Mouse (Mus musculus): ENCODE measurements around the gene Fiz1.

DNA sequence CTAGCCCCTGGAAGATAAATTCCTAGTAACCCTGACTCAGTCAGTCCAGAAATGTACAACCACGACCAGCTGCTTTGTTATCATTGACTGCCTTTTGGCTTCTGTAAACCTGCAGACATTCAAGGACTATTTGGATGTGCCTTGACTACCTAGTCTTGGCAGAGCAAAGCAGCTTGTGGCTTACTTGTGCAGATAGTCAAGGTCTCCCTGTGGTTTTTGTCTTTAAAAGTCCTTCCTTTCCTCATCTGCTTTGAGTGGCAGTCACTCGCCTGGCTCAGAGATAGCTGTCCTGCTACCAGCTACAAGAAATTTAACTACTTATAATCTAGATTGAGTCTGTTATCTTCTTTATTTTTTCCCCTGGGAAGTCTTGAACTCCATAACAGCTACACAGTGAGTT is 30.5 kb upstream of the Fiz1 start:
- TF ChIP-seq GATA1 (IDR thresholded peaks at IDR 0.05; ENCODE audit: low read length) (no peak), TAL1 (IDR thresholded peaks at IDR 0.05; ENCODE audit: low read length) (no peak)

Data from erythroblast, embryonic 14.5 days (primary cell).